Mouse (Mus musculus): ENCODE measurements around the gene Copa. TPM values are rescaled to one million over a fixed set of nuclear protein-coding genes. Genes with fewer than 3 reads are reported as not detected.

Copa gene
- total RNA-seq, 2 experiments from 2014 or later = 118 to 124 TPM

- DNase-seq = peak in 1 of 2 experiments; percentile 26
These were observed 50.0 kb downstream of the Copa start for GRCm38 (mm10) chr1:172132319-172132718.

GRCm38 (mm10) chr1:172133535-172133934 lies 51.2 kb downstream of the Copa start:
- intact Hi-C loops (cut with DNase I) = no loop called here
- DNase-seq = peak; percentile 23 to 27

More at GRCm38 (mm10) chr1:172132319-172132718, 50.0 kb downstream of the Copa start:
- intact Hi-C loops (cut with DNase I) = no loop called here

GRCm38 (mm10) chr1:172134072-172134471 lies 51.7 kb downstream of the Copa start:
- no peak for DNase-seq
- intact Hi-C loops (cut with DNase I) = no loop called here

GRCm38 (mm10) chr1:172140160-172140559 lies 57.8 kb downstream of the Copa start:
- intact Hi-C loops (cut with DNase I) = no loop called here
- no peak for DNase-seq

GRCm38 (mm10) chr1:172140825-172141224 lies 58.5 kb downstream of the Copa start:
- no peak for DNase-seq
- intact Hi-C loops (cut with DNase I) = no loop called here

- DNase-seq = no peak
- intact Hi-C loops (cut with DNase I) = no loop called here
These were observed 59.2 kb downstream of the Copa start for GRCm38 (mm10) chr1:172141529-172141928.

GRCm38 (mm10) chr1:172143570-172143969 lies 61.2 kb downstream of the Copa start:
- peak; percentile 44 to 74 for DNase-seq
- intact Hi-C loops (cut with DNase I) = no loop called here

- DNase-seq = peak; percentile 98 to 99
These were observed 65.5 kb downstream of the Copa start, which contains the start of gene Dcaf8 for GRCm38 (mm10) chr1:172147835-172148278. Gene Dcaf8 (plus strand): TSS chr1:172148084.

GRCm38 (mm10) chr1:172148279-172148954 lies 66.1 kb downstream of the Copa start:
- intact Hi-C loops (cut with DNase I) = loop anchor here (1.0 kb wide), 1 partner anchor 164 kb away; no protein-coding TSS in a partner anchor

More at GRCm38 (mm10) chr1:172147835-172148278, 65.5 kb downstream of the Copa start, which contains the start of gene Dcaf8:
- intact Hi-C loops (cut with DNase I) = loop anchor here (1.0 kb wide), 1 partner anchor 164 kb away; no protein-coding TSS in a partner anchor

GRCm38 (mm10) chr1:172148955-172149815 lies 66.9 kb downstream of the Copa start:
- DNase-seq = no peak
- intact Hi-C loops (cut with DNase I) = loop anchor here (1.0 kb wide), 1 partner anchor 163 kb away; no protein-coding TSS in a partner anchor

More at GRCm38 (mm10) chr1:172148279-172148954, 66.1 kb downstream of the Copa start:
- peak; percentile 37 to 46 for DNase-seq

GRCm38 (mm10) chr1:172154536-172154935 lies 72.2 kb downstream of the Copa start:
- intact Hi-C loops (cut with DNase I) = no loop called here
- no peak for DNase-seq

GRCm38 (mm10) chr1:172155518-172155917 lies 73.2 kb downstream of the Copa start:
- intact Hi-C loops (cut with DNase I) = no loop called here
- no peak for DNase-seq

GRCm38 (mm10) chr1:172159970-172160369 lies 77.6 kb downstream of the Copa start:
- DNase-seq = no peak
- intact Hi-C loops (cut with DNase I) = loop anchor here (5.0 kb wide), 2 partner anchors 57 to 87 kb away; partner anchors contain the start of gene Casq1

- intact Hi-C loops (cut with DNase I) = loop anchor here (5.0 kb wide), 2 partner anchors 57 to 87 kb away; partner anchors contain the start of gene Casq1
- DNase-seq = no peak
These were observed 78.2 kb downstream of the Copa start for GRCm38 (mm10) chr1:172160508-172160907.

- intact Hi-C loops (cut with DNase I) = loop anchor here (1.0 to 5.0 kb wide), 3 partner anchors 55 to 150 kb away; partner anchors contain the start of gene Casq1
- DNase-seq = peak in 1 of 2 experiments; percentile 43
These were observed 79.7 kb downstream of the Copa start for GRCm38 (mm10) chr1:172162009-172162408.

- DNase-seq = no peak
- intact Hi-C loops (cut with DNase I) = loop anchor here (1.0 to 5.0 kb wide), 3 partner anchors 54 to 149 kb away; partner anchors contain the start of gene Casq1
These were observed 80.6 kb downstream of the Copa start for GRCm38 (mm10) chr1:172162959-172163358.

- intact Hi-C loops (cut with DNase I) = no loop called here
- DNase-seq = no peak
These were observed 85.6 kb downstream of the Copa start for GRCm38 (mm10) chr1:172167911-172168310.

GRCm38 (mm10) chr1:172169809-172170208 lies 87.5 kb downstream of the Copa start:
- intact Hi-C loops (cut with DNase I) = no loop called here
- no peak for DNase-seq

All from heart, postnatal 14 days (tissue).